Mouse (Mus musculus): Measurements from ENCODE around the gene Bcar3. TPM values are rescaled to one million over a fixed set of nuclear protein-coding genes. Genes with fewer than 3 reads are reported as not detected.

Bcar3 gene
- polyA plus RNA-seq, 1 experiment from 2014 or later: 7.9 TPM

GRCm38 (mm10) chr3:122535938-122536703 is 242.2 kb downstream of the Bcar3 start:
- H3K9me3 ChIP-seq: no peaks in the 10 kb centered on the region
- peaks cover 45% of the 10 kb centered on the region for H3K36me3 ChIP-seq
- no peak overlapping the region for H3K4me2 ChIP-seq
- no peak overlapping the region for H3K27ac ChIP-seq
- WGBS: 88% methylated on average over 8 of the region's 8 CpGs
- no peaks in the 10 kb centered on the region for H3K4me1 ChIP-seq (replicated peaks)
- H3K9ac ChIP-seq: no peak overlapping the region
- H3K27me3 ChIP-seq: no peaks in the 10 kb centered on the region
- H3K4me3 ChIP-seq: no peak overlapping the region
- ATAC-seq (ENCODE audit: low FRiP score): 0 out of 2 replicates have a peak, but pooled peaks have one; percentile 49

GRCm38 (mm10) chr3:122538851-122539250 is 244.9 kb downstream of the Bcar3 start:
- Histone ChIP-seq H3K4me1 (replicated peaks) (no peaks in the 10 kb centered on the region), H3K36me3 (peaks cover 71% of the 10 kb centered on the region), H3K27me3 (no peaks in the 10 kb centered on the region), H3K9ac (no peak overlapping the region), H3K27ac (no peak overlapping the region), H3K4me3 (no peak overlapping the region), H3K9me3 (no peaks in the 10 kb centered on the region), H3K4me2 (no peak overlapping the region)
- no peak for ATAC-seq (ENCODE audit: low FRiP score)
- 96% methylated on average over 2 of the region's 2 CpGs for WGBS

- WGBS: 75% methylated on average over 17 of the region's 17 CpGs
- H3K9me3 ChIP-seq: no peaks in the 10 kb centered on the region
- H3K27ac ChIP-seq: no peak overlapping the region
- no peak for ATAC-seq (ENCODE audit: low FRiP score)
- H3K4me3 ChIP-seq: no peak overlapping the region
- no peaks in the 10 kb centered on the region for H3K27me3 ChIP-seq
- H3K36me3 ChIP-seq: peaks cover 83% of the 10 kb centered on the region
- H3K4me1 ChIP-seq (replicated peaks): no peaks in the 10 kb centered on the region
- no peak overlapping the region for H3K9ac ChIP-seq
- no peak overlapping the region for H3K4me2 ChIP-seq
These were observed 246.2 kb downstream of the Bcar3 start for GRCm38 (mm10) chr3:122539961-122540690.

GRCm38 (mm10) chr3:122540918-122541317 is 247.0 kb downstream of the Bcar3 start:
- no peak overlapping the region for H3K4me3 ChIP-seq
- H3K27ac ChIP-seq: no peak overlapping the region
- H3K36me3 ChIP-seq: peaks cover 87% of the 10 kb centered on the region
- WGBS: 87% methylated on average over 4 of the region's 4 CpGs
- H3K9ac ChIP-seq: no peak overlapping the region
- H3K4me2 ChIP-seq: no peak overlapping the region
- H3K9me3 ChIP-seq: no peaks in the 10 kb centered on the region
- no peak for ATAC-seq (ENCODE audit: low FRiP score)
- H3K27me3 ChIP-seq: no peaks in the 10 kb centered on the region
- H3K4me1 ChIP-seq (replicated peaks): no peaks in the 10 kb centered on the region

GRCm38 (mm10) chr3:122545346-122545745 is 251.4 kb downstream of the Bcar3 start:
- 94% methylated on average over 2 of the region's 2 CpGs for WGBS
- H3K9me3 ChIP-seq: no peaks in the 10 kb centered on the region
- no peak overlapping the region for H3K9ac ChIP-seq
- no peaks in the 10 kb centered on the region for H3K4me1 ChIP-seq (replicated peaks)
- no peak for ATAC-seq (ENCODE audit: low FRiP score)
- no peaks in the 10 kb centered on the region for H3K27me3 ChIP-seq
- no peak overlapping the region for H3K4me3 ChIP-seq
- no peak overlapping the region for H3K27ac ChIP-seq
- no peak overlapping the region for H3K4me2 ChIP-seq
- peaks cover 75% of the 10 kb centered on the region for H3K36me3 ChIP-seq

GRCm38 (mm10) chr3:122547469-122547868 is 253.5 kb downstream of the Bcar3 start:
- Histone ChIP-seq H3K4me3 (no peak overlapping the region), H3K9ac (no peak overlapping the region), H3K36me3 (peaks cover 54% of the 10 kb centered on the region), H3K9me3 (no peaks in the 10 kb centered on the region), H3K27ac (no peak overlapping the region), H3K4me2 (no peak overlapping the region), H3K27me3 (no peaks in the 10 kb centered on the region), H3K4me1 (replicated peaks) (no peaks in the 10 kb centered on the region)
- WGBS: 88% methylated on average over 4 of the region's 4 CpGs
- no peak for ATAC-seq (ENCODE audit: low FRiP score)

GRCm38 (mm10) chr3:122551174-122551573 is 257.2 kb downstream of the Bcar3 start:
- Histone ChIP-seq H3K4me2 (no peak overlapping the region), H3K9ac (no peak overlapping the region), H3K4me3 (no peak overlapping the region), H3K9me3 (no peaks in the 10 kb centered on the region), H3K27me3 (no peaks in the 10 kb centered on the region), H3K4me1 (replicated peaks) (no peaks in the 10 kb centered on the region), H3K27ac (no peak overlapping the region), H3K36me3 (peaks cover 23% of the 10 kb centered on the region)
- 92% methylated on average over 3 of the region's 3 CpGs for WGBS
- no peak for ATAC-seq (ENCODE audit: low FRiP score)

- Histone ChIP-seq H3K9me3 (no peaks in the 10 kb centered on the region), H3K27me3 (no peaks in the 10 kb centered on the region), H3K9ac (no peak overlapping the region), H3K36me3 (peaks cover 10% of the 10 kb centered on the region), H3K4me1 (replicated peaks) (no peaks in the 10 kb centered on the region), H3K4me3 (no peak overlapping the region), H3K27ac (no peak overlapping the region), H3K4me2 (no peak overlapping the region)
- ATAC-seq (ENCODE audit: low FRiP score): no peak
- 53% methylated on average over 2 of the region's 2 CpGs for WGBS
These were observed 263.8 kb downstream of the Bcar3 start for GRCm38 (mm10) chr3:122557766-122558165.

GRCm38 (mm10) chr3:122565285-122565684 is 271.3 kb downstream of the Bcar3 start:
- no peaks in the 10 kb centered on the region for H3K4me1 ChIP-seq (replicated peaks)
- H3K27ac ChIP-seq: no peak overlapping the region
- H3K4me3 ChIP-seq: no peak overlapping the region
- peaks cover 23% of the 10 kb centered on the region for H3K36me3 ChIP-seq
- H3K9me3 ChIP-seq: no peaks in the 10 kb centered on the region
- WGBS: 44% methylated on average over 7 of the region's 7 CpGs
- H3K9ac ChIP-seq: no peak overlapping the region
- no peaks in the 10 kb centered on the region for H3K27me3 ChIP-seq
- no peak for ATAC-seq (ENCODE audit: low FRiP score)
- H3K4me2 ChIP-seq: no peak overlapping the region

- Histone ChIP-seq H3K36me3 (peaks cover 23% of the 10 kb centered on the region), H3K27ac (no peak overlapping the region), H3K4me1 (replicated peaks) (no peaks in the 10 kb centered on the region), H3K4me3 (no peak overlapping the region), H3K27me3 (no peaks in the 10 kb centered on the region), H3K9ac (no peak overlapping the region), H3K4me2 (no peak overlapping the region), H3K9me3 (no peaks in the 10 kb centered on the region)
- 82% methylated on average over 3 of the region's 3 CpGs for WGBS
- no peak for ATAC-seq (ENCODE audit: low FRiP score)
These were observed 272.2 kb downstream of the Bcar3 start for GRCm38 (mm10) chr3:122566112-122566511.

- no peak overlapping the region for H3K27ac ChIP-seq
- no peaks in the 10 kb centered on the region for H3K9me3 ChIP-seq
- no peak overlapping the region for H3K4me2 ChIP-seq
- H3K4me1 ChIP-seq (replicated peaks): no peaks in the 10 kb centered on the region
- H3K4me3 ChIP-seq: no peak overlapping the region
- no peaks in the 10 kb centered on the region for H3K27me3 ChIP-seq
- 78% methylated on average over 4 of the region's 4 CpGs for WGBS
- ATAC-seq (ENCODE audit: low FRiP score): no peak
- H3K36me3 ChIP-seq: peaks cover 20% of the 10 kb centered on the region
- no peak overlapping the region for H3K9ac ChIP-seq
These were observed 272.6 kb downstream of the Bcar3 start for GRCm38 (mm10) chr3:122566549-122566948.

- no peak overlapping the region for H3K27ac ChIP-seq
- H3K36me3 ChIP-seq: peaks cover 8% of the 10 kb centered on the region; the same call in 1 of the 2 replicates
- H3K27me3 ChIP-seq: no peaks in the 10 kb centered on the region
- no peak overlapping the region for H3K4me2 ChIP-seq
- peaks cover 12% of the 10 kb centered on the region; the same call in 1 of the 2 replicates for H3K4me1 ChIP-seq (replicated peaks)
- no peak overlapping the region for H3K4me3 ChIP-seq
- no peak for ATAC-seq (ENCODE audit: low FRiP score)
- no peaks in the 10 kb centered on the region for H3K9me3 ChIP-seq
- WGBS: 93% methylated on average over 5 of the region's 5 CpGs
- H3K9ac ChIP-seq: no peak overlapping the region
These were observed 279.7 kb downstream of the Bcar3 start for GRCm38 (mm10) chr3:122573426-122574286.
